Mouse (Mus musculus) spleen, adult 12 weeks (tissue): ENCODE results near the gene Oxld1.
A peak's percentile ranks its signal among the peaks of the same experiment; 100 is the strongest.

ENCODE experiments used
- DNase-seq: peaks from one replicate; pipeline ENCODE4 v3.0.0; 2022; ENCODE audit warnings: low spot score

Gene Oxld1

GRCm38 (mm10) chr11:120457772-120458751, at the start of gene Oxld1, which contains the start of gene Ccdc137:
Gene Oxld1, minus strand, starts transcription at chr11:120458068.
Gene Ccdc137, plus strand, starts transcription at chr11:120458115.
- DNase-seq, result peak; percentile 61

GRCm38 (mm10) chr11:120506899-120507298, 49.0 kb upstream of the Oxld1 start:
- no peak for DNase-seq

DNA sequence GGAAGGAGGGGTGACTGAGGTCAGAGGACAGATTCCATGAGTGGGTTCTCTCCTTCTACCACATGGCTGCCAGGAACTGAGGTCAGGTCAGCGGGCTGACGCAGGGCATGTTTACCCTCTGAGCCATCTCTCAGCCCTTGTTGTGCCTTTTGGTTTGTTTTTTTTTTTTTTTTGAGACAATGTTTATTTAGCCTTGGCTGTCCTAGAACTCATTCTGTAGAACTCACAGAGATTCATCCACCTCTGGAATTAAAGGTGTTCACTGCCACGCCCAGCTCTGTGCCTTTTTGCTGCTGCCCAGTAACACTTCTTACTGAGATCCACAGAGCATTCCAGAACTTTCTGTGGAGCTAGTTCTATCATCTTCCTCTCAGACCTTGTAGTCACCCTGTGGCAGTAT, 47.8 kb upstream of the Oxld1 start:
- no peak for DNase-seq

GRCm38 (mm10) chr11:120501701-120502100, 43.8 kb upstream of the Oxld1 start:
- no peak for DNase-seq

DNA sequence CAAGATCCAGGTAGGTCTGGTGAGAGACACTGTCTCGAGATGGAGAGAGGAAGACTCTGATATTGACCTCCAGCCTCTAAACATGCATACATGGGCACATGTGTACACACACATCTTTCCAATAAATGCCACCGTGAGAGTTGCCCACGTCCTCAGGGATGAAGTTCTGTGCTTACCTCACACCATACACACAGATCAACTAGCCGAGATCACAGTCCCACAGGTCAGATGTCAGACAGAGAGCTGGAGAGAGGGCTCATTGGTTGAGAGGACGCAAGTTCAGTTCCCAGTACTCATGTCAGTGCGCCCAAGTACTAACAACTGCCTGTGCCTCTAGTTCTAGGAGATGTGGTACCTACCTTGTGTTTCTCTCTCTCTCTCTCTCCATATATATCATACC, 43.1 kb upstream of the Oxld1 start:
- no peak for DNase-seq

DNA sequence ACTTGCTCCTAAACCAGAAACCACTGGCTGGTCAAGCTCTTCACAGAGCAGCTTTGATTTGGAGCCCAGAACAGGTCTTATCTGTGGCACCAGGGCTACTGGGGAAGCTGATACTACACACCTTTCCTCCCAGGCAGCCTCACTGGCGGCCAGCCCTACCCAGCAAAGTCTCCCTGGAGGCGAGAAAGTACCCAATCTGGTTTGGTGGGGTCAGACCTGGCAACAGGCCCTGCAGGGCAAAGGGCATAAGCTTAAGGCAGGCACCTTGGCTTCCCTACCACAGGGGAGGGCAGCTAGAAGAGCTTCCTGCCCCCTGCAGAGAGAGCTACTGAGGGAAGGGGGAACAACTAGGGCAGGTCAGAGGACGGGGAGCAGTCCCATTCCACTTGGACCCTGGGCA, 42.5 kb upstream of the Oxld1 start:
- no peak for DNase-seq

DNA sequence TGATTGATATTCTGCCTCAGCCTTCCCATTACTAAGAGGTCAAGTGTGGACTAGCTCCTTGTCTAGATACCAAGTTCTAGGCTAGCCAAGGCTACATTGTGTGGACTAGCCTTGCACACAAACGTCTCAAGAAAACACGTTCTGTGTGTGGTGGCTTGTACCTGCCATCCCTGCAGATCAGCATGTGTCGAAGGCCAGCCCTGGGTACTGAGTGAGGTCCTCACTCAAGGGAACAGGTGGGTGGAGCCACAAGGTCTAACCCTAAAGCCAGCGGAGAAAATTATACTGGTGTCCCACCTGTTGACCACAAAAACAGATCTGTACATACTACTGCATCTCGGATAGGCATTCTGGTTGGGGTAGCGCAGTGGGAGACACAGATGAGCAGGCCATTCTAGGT, 42.0 kb upstream of the Oxld1 start:
- DNase-seq, result no peak

- no peak for DNase-seq
Observed at GRCm38 (mm10) chr11:120498891-120499290, 41.0 kb upstream of the Oxld1 start.

- DNase-seq, result no peak
Observed at GRCm38 (mm10) chr11:120498226-120498625, 40.4 kb upstream of the Oxld1 start.

DNA sequence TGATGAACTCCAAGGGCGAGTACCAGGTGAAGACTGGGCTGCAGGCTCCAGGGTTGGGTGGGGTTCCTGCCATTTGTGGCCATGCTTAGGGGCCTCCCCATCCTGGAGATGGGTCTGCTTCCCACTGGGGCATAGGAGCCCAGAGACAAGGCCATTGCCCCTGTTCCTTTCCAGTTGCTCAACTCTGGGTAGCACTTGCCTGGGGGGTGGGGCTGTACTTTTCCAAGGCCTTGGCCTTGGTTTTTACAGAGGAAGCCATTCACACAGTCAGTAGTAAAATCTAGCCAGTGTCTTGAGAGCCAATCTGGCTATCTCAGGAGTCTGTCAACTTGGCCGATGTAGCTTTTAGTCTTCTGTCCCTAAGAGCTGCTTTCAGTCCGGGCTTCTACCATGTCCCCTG, 39.6 kb upstream of the Oxld1 start:
- DNase-seq, result no peak

DNA sequence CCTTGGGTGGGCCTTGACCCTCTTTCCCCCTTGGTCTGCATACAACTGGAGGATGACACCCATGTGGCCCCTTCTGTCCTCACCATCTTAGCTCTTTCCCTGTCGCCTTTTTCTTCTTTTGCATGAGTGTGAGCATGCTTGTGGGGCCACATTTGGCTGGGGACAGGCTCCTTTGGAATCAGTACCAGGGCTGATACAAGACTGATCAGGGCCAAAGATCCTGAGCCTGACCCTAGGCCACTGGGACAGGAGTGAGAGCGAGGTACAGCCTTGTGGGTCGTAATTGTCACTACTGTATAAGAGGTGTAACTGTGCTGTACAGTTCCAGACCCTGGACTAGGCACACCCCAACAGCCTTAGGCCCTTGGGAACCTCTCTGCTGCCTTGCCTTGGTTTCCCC, 36.0 kb upstream of the Oxld1 start:
- no peak for DNase-seq

DNA sequence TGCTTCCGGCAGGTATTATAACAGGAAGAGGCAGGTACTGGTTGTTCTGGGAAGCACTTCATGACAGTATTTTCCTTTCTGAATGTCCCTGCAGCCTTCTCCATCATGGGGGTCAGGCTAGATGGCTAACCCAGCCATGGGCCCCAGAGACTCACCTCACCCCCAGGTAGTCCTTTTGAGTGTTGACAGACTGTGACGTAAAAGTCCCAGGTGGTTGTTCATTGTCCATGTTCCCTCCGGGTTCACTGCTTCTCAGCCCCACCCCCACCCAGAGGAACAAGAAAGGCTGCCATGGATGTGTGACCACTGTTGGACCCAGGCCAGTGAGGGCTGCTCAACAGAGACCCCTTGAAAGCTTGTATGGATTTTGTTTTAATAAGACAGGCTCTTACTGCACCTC, 35.5 kb upstream of the Oxld1 start:
- no peak for DNase-seq

- no peak for DNase-seq
Observed at GRCm38 (mm10) chr11:120492878-120493203, 35.0 kb upstream of the Oxld1 start.

DNA sequence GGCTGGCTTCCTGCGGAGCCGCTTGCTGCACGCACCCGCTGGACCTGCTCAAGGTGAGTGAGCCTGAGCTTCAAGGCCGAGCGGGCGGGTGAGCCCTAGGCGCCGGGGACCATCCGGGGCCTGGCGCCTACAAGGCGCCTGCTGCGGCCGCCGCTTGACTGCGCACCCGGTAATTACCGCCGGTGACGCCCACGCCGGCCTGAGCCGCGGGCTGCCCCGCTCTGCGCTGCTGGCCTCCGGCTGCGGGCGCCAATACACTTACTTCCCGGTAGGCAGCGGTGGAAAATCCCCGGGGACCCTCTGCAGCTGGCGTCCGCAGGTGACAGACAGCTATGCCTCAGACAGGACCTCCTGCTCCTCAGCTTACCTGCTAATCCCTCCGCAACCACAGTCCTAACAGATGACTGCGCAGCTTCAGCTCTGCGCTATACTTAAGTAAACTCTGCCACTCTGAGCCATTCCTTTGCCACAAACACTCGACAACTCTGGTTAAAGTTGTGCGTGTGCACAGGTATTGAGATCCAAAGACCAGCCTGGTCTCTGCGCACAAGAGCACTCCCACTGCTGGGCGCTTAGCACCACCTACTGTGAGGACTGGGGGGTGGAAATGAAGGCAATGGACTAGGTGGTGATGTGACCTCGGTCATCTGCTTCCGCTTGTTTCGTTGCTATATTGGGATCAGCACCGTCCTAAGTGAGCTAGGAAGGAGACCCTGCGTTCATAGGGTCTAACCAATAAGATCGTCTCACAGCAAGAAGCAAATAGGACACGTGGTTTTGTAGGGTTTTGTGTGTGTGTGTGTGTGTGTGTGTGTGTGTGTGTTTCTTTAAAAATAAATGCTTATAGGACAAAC, 34.4 kb upstream of the Oxld1 start:
- peak; percentile 39 for DNase-seq

DNA sequence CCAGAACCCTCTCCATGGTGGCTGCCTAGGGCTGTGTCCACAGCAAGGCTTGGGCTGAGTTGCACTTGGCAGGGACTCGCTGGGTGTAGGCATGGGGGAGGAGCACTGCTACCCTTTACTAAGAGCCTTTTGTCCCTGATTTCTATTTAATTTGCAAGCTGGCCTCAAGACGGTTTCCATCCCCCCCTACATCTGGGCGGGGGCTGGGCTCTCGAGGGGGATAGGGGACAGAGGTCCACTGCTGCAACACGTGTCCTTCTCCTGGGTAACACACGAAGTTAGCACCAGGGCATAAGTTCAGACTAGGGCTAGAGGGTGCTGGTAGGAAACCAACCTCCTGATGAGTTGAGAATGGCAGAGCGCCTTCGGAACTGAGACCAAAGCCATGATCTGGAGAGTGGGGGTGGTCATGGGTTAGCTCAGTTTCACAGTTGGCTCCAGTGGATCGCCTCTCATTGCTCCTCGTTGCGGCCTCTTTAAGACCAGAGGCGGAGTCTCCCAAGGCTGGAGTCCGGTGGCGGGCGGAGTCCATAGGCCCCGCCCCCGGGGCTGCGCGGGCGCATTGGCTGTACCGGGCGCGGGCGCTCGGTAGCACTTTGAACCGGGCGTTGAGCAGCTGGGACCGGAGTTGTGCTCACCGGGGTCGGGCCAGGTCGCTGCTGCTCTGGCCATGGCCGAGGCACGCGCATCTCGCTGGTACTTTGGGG, 33.6 kb upstream of the Oxld1 start, which contains the start of gene Slc25a10:
TSS of gene Slc25a10 (plus strand) at position 524 of the 707 bp plus-strand sequence.
- DNase-seq, result peak; percentile 84

DNA sequence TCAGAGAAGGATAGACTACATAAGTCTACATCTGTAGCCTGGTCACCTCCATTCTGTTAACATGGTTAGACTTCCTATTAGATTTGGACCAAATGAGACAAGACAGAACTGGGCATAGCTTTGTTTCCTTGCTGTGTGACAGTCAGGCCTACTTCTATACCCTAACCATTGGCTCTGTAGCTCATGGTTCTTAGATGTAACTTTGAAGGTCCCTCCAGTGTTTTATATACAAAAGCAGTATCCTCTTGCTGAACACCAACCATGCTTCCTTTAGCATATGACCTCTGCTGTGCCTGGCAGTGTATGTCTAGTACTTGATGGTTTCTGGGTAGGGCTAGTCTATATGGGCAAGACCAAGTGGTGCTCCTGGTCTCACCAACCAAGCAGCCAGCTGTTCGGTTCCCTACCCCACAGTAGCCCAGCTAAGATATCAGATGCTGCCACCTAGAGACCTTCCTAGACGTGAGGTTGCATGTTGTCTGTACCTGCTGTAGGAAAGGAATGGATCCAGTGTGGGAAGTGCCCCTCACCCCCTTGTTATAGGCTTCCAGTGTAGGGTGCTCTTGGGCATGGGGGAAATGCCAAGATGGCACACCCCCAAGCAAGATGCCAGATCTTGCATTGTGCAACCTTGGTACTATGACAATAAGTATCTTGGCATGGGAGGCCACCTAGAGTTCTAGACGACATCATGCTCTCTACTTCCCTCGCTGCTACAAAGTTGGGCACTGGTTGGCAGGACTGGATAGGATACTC, 32.6 kb upstream of the Oxld1 start:
- no peak for DNase-seq

- peak; percentile 51 for DNase-seq
Observed at GRCm38 (mm10) chr11:120489054-120489761, 31.3 kb upstream of the Oxld1 start.

DNA sequence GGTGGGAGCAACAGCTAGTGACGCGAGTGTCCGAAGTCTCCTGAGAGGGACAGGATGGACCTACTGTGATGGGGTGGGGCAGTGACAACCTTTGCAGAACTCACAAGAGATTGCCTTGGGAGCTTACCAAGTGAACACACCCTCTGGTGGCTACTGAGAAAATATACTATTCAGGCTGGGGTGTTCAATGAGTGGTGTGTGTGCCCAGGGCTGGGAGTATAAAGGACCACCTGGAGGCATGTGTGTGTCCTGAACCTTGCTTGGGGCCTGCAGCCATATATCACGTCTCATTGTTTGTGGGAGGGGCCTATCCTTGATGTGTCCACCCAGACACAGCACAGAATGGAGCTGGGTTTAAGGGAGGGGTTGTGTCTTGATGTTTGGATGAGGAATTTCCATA, 30.6 kb upstream of the Oxld1 start:
- no peak for DNase-seq

DNA sequence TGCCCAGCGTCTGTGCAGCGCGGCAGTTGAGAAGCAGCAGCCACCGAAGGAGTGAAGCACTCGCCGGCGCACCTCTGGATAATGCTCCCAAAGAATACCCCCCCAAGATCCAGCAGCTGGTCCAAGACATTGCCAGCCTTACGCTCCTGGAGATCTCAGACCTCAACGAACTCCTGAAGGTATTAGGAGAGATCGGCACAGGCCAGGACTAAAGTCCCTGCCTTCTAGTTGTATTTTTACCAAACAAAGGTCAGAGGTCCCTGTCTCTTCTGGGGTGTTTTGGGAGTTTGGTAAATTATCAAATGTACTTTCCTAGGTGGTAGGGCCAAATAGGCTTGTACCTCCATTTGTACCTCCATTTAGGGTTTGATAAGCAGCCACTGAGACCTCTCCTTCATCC, 27.4 kb upstream of the Oxld1 start:
- no peak for DNase-seq

DNA sequence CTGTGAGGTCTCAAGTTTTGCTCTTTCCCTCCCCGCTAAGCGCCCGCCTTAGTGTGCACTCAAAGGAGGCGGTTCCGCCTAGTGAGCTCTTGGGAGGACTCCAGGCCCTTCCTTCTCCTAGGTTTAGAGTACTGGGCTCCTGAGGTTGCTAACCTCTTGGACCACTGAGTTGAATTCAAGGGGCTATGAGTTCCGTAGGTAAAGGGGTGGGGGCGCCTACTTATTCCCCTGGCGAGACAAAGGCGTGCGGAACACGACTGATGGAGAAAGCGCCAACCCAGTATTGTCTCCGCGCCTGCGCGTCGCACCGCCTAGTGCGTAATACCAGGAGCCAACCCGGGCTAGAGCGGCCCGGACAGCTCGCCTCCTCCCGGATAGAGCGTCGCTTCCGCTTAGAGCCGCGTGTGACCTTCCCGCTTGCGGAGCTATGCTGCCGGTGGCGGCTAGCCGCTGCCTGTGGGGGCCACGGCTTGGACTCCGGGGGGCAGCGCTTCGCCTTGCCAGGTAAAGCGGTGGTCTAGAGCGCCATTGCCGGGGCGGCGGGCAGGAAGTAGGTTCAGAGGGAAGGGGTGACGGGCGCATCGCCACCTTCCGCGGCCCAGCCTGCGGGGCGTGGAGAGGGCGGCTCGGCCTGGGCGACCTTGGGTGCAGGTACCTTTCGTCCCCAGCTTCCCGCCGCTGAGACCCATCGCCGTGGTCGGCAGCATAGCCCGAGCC, 26.6 kb upstream of the Oxld1 start, which contains the start of gene Mrpl12:
TSS of gene Mrpl12 (plus strand) at position 349 of the 717 bp plus-strand sequence.
- peak; percentile 78 for DNase-seq
